Mouse (Mus musculus) small intestine, adult 2 months (tissue): ENCODE measurements at regions not wholly inside any gene's neighbourhood (a gene's known extent, or its start where the extent isn't known, plus 50 kb on each side); places are given as distances from the start of the nearest gene placed in this dataset.

Source experiments
- H3K27ac ChIP-seq: fragments of 200-500 bp; 2 replicates; pipeline ENCODE4 v1.5.1; 2012; ENCODE audit warnings: low read depth, low read length, control low read depth, inconsistent platforms; ENCODE audit not compliant: insufficient read depth
- H3K27me3 ChIP-seq: fragments of 200-500 bp; 2 replicates; pipeline ENCODE4 v1.6.1; 2012; ENCODE audit warnings: mild to moderate bottlenecking, moderate library complexity, low read length, inconsistent platforms; ENCODE audit not compliant: control insufficient read depth, insufficient read depth
- H3K36me3 ChIP-seq: fragments of 200-500 bp; 2 replicates; pipeline ENCODE4 v1.6.1; 2012; ENCODE audit warnings: mild to moderate bottlenecking, low read length, control low read depth, inconsistent platforms; ENCODE audit not compliant: control insufficient read depth, insufficient read depth
- H3K4me1 ChIP-seq: fragments of 200-500 bp; 2 replicates; pipeline ENCODE4 v1.6.1; 2012; ENCODE audit warnings: low read length, inconsistent platforms, mixed read lengths; ENCODE audit not compliant: control insufficient read depth, insufficient read depth, insufficient read length
- H3K4me3 ChIP-seq: fragments of 200-500 bp; 2 replicates; pipeline ENCODE4 v1.5.1; 2012; ENCODE audit warnings: low read depth, mild to moderate bottlenecking, control low read depth, inconsistent platforms, low read length, moderate library complexity
- CTCF ChIP-seq: fragments of 200-500 bp; IDR thresholded peaks from 2 replicates; pipeline ENCODE4 v1.5.1; 2012; ENCODE audit warnings: low read depth, mild to moderate bottlenecking, control low read depth, inconsistent platforms, low read length, moderate library complexity, mixed read lengths; ENCODE audit not compliant: insufficient replicate concordance, insufficient read length; ENCODE audit errors: extremely low read depth
- POLR2A ChIP-seq: fragments of 200-500 bp; IDR thresholded peaks from 2 replicates; pipeline ENCODE4 v1.6.1; 2012; ENCODE audit warnings: low read depth, mild to moderate bottlenecking, control low read depth, inconsistent platforms, low read length, moderate library complexity
- WGBS: fragments of 180-500 bp; shearing (Covaris S2); methylation state at CpG from one replicate; pipeline ENCODE4 v1.1.7; 2018; 5-methylcytosine and 5-hydroxymethylcytosine counted together

DNA sequence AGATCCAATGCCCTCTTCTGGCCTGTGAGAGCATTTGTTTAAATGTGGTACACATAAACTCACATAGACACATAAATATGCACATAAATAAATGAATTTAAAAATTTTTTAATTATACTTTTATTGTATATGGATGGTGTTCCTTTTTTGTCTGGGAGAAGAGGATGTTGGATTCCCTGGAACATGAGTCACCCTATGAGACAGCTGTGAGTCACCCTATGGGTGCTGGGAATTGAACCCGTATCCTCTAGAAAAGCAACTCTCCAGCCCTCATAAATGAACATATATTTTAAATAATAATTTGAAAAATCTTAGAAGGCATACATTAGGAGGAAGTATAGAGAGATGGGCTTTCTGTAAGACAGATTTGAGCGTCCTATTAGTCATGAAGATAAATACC lies 76.1 kb upstream of the Dynlt3 start:
- Histone ChIP-seq H3K36me3 (no peaks in the 10 kb centered on the region), H3K27ac (no peak overlapping the region), H3K27me3 (no peaks in the 10 kb centered on the region), H3K4me1 (no peaks in the 10 kb centered on the region), H3K4me3 (no peak overlapping the region)
- 91% methylated on average over 2 of the region's 2 CpGs for WGBS
- no peak for TF ChIP-seq POLR2A
- no peak for TF ChIP-seq CTCF

DNA sequence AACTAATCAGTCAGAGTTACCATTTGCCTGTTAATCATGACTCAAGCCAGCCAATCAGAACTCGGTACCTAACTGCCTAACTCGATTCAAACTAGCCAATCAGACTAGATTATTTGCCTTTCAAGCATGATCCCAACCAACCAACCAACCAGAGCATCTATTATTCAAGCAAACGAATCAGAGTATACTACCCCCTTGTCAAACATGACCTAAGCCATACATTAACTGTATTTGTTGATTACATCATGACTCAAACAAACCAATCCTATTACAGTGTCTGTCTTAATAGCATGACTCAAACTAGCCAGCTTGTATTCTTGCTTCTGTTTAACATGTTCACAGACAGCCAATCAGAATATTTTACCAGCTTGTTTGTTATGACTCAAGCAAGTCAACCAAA lies 79.7 kb upstream of the Dynlt3 start:
- TF ChIP-seq CTCF = no peak
- no peak for TF ChIP-seq POLR2A
- WGBS = 78% methylated on average over 3 of the region's 3 CpGs
- H3K4me1 ChIP-seq = peaks cover 2% of the 10 kb centered on the region
- no peaks in the 10 kb centered on the region for H3K27me3 ChIP-seq
- no peaks in the 10 kb centered on the region for H3K36me3 ChIP-seq
- no peak overlapping the region for H3K27ac ChIP-seq
- no peak overlapping the region for H3K4me3 ChIP-seq

DNA sequence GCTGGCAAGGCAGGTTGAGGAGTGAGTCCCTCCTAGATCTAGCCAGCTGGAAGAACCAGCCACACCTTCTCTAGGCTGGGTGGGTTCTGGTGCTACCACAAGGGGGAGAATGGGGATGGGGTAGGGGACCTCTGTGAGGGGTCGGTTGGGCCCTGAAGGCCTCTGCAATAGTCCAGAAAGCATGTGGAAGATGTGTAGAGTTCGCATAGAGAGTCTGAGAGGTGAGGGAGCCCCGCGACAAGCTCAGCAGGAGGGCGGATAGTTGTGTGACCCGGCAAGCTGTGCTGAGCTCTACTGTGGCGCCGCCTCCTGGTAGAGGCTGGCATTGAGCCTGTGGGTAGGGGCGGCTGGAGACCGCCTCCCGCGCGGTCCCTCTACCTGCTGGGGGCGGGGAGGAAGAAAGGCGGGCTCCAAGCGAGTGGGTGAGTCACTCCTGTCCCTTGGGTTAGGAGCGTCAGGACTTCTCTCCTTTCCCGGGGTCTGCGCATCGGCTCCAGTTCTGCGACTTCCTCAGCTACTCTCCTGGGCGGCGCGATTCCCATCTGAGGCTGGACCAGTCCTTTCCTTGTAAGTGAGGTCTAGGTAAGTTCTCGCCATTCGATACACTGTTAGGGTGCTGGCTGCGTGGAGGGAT lies 84.6 kb upstream of the Dynlt3 start:
- Histone ChIP-seq H3K27ac (no peak overlapping the region), H3K4me3 (peak overlapping the region; percentile 38), H3K36me3 (no peaks in the 10 kb centered on the region), H3K4me1 (peaks cover 4% of the 10 kb centered on the region), H3K27me3 (no peaks in the 10 kb centered on the region)
- WGBS = 14% methylated on average over 27 of the region's 27 CpGs
- TF ChIP-seq CTCF = 0 out of 2 replicates have a peak, but pooled peaks have one; percentile 25
- no peak for TF ChIP-seq POLR2A

DNA sequence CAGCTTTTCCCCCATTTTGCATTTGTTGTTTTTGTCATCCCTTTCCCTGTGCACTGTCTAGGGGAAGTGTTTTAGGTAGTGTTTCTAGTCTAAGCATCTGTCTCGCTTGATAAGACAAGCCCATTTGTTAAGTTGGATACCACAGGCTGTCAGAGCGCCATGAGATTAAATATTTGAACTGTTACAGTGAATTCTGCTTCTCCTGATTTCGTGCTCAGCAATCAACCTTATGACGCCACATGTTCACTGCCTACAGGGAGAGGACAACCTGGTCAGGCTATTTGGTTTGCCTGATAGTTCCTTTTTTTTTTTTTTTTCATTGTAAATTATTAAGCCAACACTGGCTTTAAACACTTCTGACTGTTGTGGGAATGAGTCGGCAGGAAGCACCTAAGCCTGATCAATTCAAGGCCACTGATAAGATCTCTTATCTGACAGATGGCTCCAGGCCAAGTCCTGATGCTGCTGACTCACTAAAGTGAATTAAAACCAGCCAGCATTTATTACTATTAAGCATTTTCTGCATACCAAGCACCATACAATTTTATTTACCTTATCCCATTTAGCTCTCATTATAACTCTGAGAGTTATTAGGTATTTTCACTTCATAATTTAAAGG lies 90.3 kb upstream of the Dynlt3 start:
- no peak overlapping the region for H3K4me3 ChIP-seq
- H3K27me3 ChIP-seq = no peaks in the 10 kb centered on the region
- no peaks in the 10 kb centered on the region for H3K36me3 ChIP-seq
- no peaks in the 10 kb centered on the region for H3K4me1 ChIP-seq
- WGBS = 14% methylated on average over 5 of the region's 5 CpGs
- H3K27ac ChIP-seq = no peak overlapping the region
- TF ChIP-seq POLR2A (no peak), CTCF (no peak)

DNA sequence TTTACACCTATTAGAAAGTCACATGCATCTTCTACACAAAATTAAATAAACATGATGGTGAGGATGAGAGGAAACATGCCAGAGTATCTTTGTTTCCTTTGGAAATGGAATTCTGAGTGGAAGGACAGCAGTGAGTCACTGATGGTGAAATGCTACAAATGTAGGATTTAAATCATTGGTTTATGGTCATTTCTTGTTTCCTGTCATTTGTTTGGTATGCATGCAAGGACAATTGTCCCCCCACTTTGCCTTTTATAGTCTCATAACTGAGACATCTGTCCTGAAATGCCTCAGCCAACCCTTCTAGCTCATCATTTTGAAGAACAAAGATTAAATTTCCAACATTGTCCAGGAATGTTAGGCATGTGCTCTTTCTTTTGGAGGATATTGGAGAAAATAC lies 77.2 kb upstream of the Hypm start:
- Histone ChIP-seq H3K27ac (no peak overlapping the region), H3K4me3 (no peak overlapping the region), H3K36me3 (no peaks in the 10 kb centered on the region), H3K27me3 (no peaks in the 10 kb centered on the region), H3K4me1 (no peaks in the 10 kb centered on the region)
- no peak for TF ChIP-seq CTCF
- no peak for TF ChIP-seq POLR2A

DNA sequence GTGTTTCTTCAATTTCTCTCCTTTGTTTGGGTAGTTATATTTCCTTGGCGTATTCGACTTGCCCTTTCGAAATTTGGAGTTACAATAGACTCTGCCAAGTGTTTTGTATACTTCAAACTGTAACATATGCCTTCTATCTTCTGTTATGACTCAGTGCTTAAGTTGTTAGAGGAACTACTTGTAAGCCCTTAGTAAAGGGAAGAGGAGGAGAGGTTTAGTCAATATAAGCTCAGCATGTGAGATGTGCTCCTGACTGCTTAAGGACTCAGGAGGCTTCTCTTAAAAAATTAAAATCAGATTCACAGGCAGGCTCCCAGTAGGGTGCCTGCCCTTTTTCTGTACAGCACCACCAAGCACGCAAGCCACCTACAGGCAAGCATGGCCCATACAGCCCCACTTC lies 69.2 kb upstream of the Hypm start:
- no peaks in the 10 kb centered on the region for H3K36me3 ChIP-seq
- 86% methylated on average over 4 of the region's 4 CpGs for WGBS
- H3K4me3 ChIP-seq = no peak overlapping the region
- no peaks in the 10 kb centered on the region for H3K27me3 ChIP-seq
- no peaks in the 10 kb centered on the region for H3K4me1 ChIP-seq
- TF ChIP-seq CTCF = no peak
- no peak for TF ChIP-seq POLR2A
- no peak overlapping the region for H3K27ac ChIP-seq

DNA sequence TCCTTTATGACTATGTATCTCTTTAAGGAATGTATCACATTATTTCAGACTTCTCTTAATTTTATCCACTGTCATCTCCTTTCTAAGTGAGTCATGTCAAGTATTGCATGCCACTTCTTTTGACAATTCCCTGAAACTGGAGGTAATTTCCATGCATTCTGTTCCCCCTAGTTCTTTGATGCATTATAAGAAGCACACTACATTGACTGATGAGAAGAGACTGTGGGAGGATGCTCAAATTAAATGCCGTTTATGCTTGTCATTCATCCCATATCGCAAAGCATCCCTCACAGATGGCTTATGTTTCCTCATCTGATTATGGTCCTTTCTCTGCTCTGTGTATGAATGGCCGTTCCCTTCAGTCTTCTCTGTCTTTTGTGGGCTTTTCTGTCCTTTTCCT lies 57.2 kb upstream of the Hypm start:
- 87% methylated on average over 3 of the region's 3 CpGs for WGBS
- no peaks in the 10 kb centered on the region for H3K27me3 ChIP-seq
- no peaks in the 10 kb centered on the region for H3K36me3 ChIP-seq
- no peak overlapping the region for H3K27ac ChIP-seq
- TF ChIP-seq CTCF = no peak
- no peak for TF ChIP-seq POLR2A
- H3K4me1 ChIP-seq = no peaks in the 10 kb centered on the region
- H3K4me3 ChIP-seq = no peak overlapping the region
